Mouse (Mus musculus) layer of hippocampus, adult 18-20 months (tissue): ENCODE results near the gene Zc3h6. TPM values are rescaled to one million over a fixed set of nuclear protein-coding genes. Genes with fewer than 3 reads are reported as not detected.
"Not testable (repeated sequence)": the region's sequence is repeated elsewhere in the genome, so short reads cannot be mapped to it uniquely, and the experiment has no call there.

Source experiments
- DNase-seq, 2 experiments: peaks; one replicate each; pipeline ENCODE4 v3.0.0; 2022; ENCODE audit warnings: low spot score in 2 of 2
- long read RNA-seq: library from polyadenylated mRNA; stranded (forward); transcript quantifications from one replicate; pipeline ENCODE4 v2.0.0, GENCODE M21; 2021
- total RNA-seq, 2 experiments: library from RNA; stranded (reverse); gene quantifications; 2 replicates each; pipeline ENCODE4 v1.2.3; 2021

Gene Zc3h6
- 10 to 100 TPM; 15.3 to 16.4 TPM for total RNA-seq
- long read RNA-seq, full-length matches to known transcripts = 7 of 9 reads
- long read RNA-seq, partial matches to known transcripts = 1 of 9 reads
- long read RNA-seq, other reads (novel, unspliced or antisense) = 1 of 9 reads

GRCm38 (mm10) chr2:128966641-128967580, at the start of gene Zc3h6:
Gene Zc3h6 (plus strand): TSS chr2:128967402.
- DNase-seq = peak; percentile 98 to 99

- no peak for DNase-seq
Measured at GRCm38 (mm10) chr2:128924799-128925198, 42.4 kb upstream of the Zc3h6 start.

GRCm38 (mm10) chr2:128928446-128928845, 38.8 kb upstream of the Zc3h6 start:
- DNase-seq = peak in 1 of 2 experiments; percentile 18

- DNase-seq = no peak
Measured at GRCm38 (mm10) chr2:128930704-128931103, 36.5 kb upstream of the Zc3h6 start.

GRCm38 (mm10) chr2:128936256-128936655, 30.9 kb upstream of the Zc3h6 start:
- no peak for DNase-seq

- DNase-seq = peak; percentile 95 to 98
Measured at GRCm38 (mm10) chr2:128943538-128944528, 23.4 kb upstream of the Zc3h6 start, which contains the start of gene Zc3h8. Gene Zc3h8 (minus strand): TSS chr2:128944077.

GRCm38 (mm10) chr2:128947962-128948588, 19.1 kb upstream of the Zc3h6 start:
- peak in 1 of 2 experiments; percentile 62 for DNase-seq

- no peak for DNase-seq
Measured at GRCm38 (mm10) chr2:128954186-128954585, 13.0 kb upstream of the Zc3h6 start.

- no peak for DNase-seq
Measured at GRCm38 (mm10) chr2:128965505-128966105, 1.6 kb upstream of the Zc3h6 start.

GRCm38 (mm10) chr2:128966236-128966635, 966 bp upstream of the Zc3h6 start:
- no peak for DNase-seq

- DNase-seq = peak; percentile 37 to 49
Measured at GRCm38 (mm10) chr2:128967661-128968441, 649 bp downstream of the Zc3h6 start, which contains the start of gene Gm10762. Gene Gm10762 (minus strand): TSS chr2:128967725.

GRCm38 (mm10) chr2:128968475-128969083, 1.4 kb downstream of the Zc3h6 start:
- DNase-seq = no peak

GRCm38 (mm10) chr2:128972301-128972700, 5.1 kb downstream of the Zc3h6 start:
- no peak for DNase-seq

- DNase-seq = no peak
Measured at GRCm38 (mm10) chr2:128975572-128975971, 8.4 kb downstream of the Zc3h6 start.

GRCm38 (mm10) chr2:128984746-128985145, 17.5 kb downstream of the Zc3h6 start:
- peak; percentile 13 to 63 for DNase-seq

- no peak for DNase-seq
Measured at GRCm38 (mm10) chr2:129004872-129005271, 37.7 kb downstream of the Zc3h6 start.

GRCm38 (mm10) chr2:129006194-129006749, 39.1 kb downstream of the Zc3h6 start:
- no peak for DNase-seq

GRCm38 (mm10) chr2:129008867-129009266, 41.7 kb downstream of the Zc3h6 start:
- DNase-seq = not testable (repeated sequence)

- no peak for DNase-seq
Measured at GRCm38 (mm10) chr2:129020106-129020505, 52.9 kb downstream of the Zc3h6 start.
